Mouse (Mus musculus): ENCODE data around the gene Amigo2.

- TF ChIP-seq POLR2A (IDR thresholded peaks at IDR 0.05; ENCODE audit: insufficient read length, low read depth) (no peak), E2F4 (IDR thresholded peaks at IDR 0.05; ENCODE audit: insufficient read depth) (no peak), TCF12 (IDR thresholded peaks at IDR 0.05; ENCODE audit: insufficient read depth, poor library complexity, severe bottlenecking) (no peak), REST (IDR thresholded peaks at IDR 0.05; ENCODE audit: insufficient read depth, insufficient read length) (no peak), POLR2AphosphoS2 (IDR thresholded peaks at IDR 0.05; ENCODE audit: insufficient read length, low read depth) (no peak), USF1 (IDR thresholded peaks at IDR 0.05; ENCODE audit: low read depth) (no peak), CEBPB (IDR thresholded peaks at IDR 0.05; ENCODE audit: insufficient read depth, poor library complexity, severe bottlenecking) (no peak), MAX (IDR thresholded peaks at IDR 0.05; ENCODE audit: low read depth) (no peak)
Observed at GRCm38 (mm10) chr15:97276660-97277153, 29.6 kb upstream of the Amigo2 start.

Measured in myocyte (in vitro differentiated cells).